Mouse (Mus musculus) spleen, adult 2 months (tissue): ENCODE measurements around the gene Xylt1.

Source experiments
- CTCF ChIP-seq: fragments of 200-500 bp; IDR thresholded peaks from 2 replicates; pipeline ENCODE4 v1.5.1; 2011; ENCODE audit warnings: mild to moderate bottlenecking, inconsistent platforms; ENCODE audit not compliant: insufficient read depth, insufficient read length, insufficient replicate concordance; ENCODE audit errors: extremely low read depth
- POLR2A ChIP-seq: fragments of 200-500 bp; IDR thresholded peaks from 2 replicates; pipeline ENCODE4 v1.6.1; 2011; ENCODE audit warnings: low read depth, low read length, inconsistent platforms

GRCm38 (mm10) chr7:117512301-117512700 is 131.5 kb downstream of the Xylt1 start:
- TF ChIP-seq POLR2A, result no peak
- no peak for TF ChIP-seq CTCF
